Mouse (Mus musculus) kidney, adult 9 months (tissue): Measurements from ENCODE around the gene Hspbap1.

Experiments used
- DNase-seq: peaks from one replicate; pipeline ENCODE4 v3.0.0; 2022

Hspbap1 gene

DNA sequence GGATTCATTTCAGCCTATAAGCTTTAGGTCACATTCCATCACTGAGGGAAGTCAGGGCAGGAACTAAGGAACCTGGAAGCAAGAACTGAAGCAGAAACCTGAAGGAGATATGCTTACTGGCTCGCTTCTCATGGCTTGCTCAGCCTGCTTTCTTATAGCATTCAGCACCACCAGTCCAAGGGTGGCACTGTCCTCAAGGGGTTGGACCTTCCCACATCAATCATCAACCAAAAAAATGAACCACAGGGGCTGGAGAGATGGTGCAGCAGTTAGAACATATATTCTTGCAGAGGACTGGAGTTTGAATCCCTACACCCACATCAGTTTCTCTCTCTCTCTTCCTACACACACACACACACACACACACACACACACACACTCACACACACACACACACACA, 5.2 kb upstream of the Hspbap1 start:
- DNase-seq: peak; percentile 22

DNA sequence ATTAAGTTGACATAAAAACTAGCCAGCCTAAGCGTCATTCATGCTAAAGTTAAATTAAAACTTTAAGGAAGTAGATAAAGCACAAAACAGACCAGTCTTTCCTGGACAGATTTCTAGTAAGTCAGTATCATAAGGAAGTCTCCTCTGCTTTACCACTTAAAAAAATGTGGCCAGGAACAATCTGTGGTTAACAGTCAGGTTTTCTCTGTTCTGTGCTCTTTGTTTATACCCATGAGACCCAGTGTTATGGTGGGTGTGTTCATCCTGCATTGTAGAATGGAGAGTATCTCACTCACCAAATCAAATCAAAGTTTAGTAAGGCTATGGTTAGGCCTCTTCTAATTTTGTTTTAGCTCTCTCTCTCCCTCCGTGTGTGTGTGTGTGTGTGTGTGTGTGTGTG, 4.7 kb upstream of the Hspbap1 start:
- DNase-seq: no peak

DNA sequence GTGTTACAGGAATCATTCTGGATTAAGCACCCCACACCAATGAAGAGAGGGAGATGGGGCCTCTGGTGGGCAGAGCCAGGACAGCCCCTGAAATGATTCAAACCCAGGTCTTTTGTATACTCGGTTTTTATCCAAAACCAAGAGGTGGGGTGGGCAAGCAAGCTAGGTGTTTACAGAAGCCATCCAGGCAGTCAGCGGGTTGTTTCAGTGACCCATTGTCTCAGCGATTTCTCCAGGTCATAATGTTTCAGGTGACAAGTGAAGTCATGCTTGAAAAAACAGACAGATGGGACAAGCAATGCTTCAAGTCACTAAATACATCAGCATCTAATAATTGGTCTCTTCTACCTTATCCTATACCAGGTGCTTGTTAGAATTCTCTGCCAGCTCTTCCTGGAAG, 3.8 kb upstream of the Hspbap1 start:
- no peak for DNase-seq

DNA sequence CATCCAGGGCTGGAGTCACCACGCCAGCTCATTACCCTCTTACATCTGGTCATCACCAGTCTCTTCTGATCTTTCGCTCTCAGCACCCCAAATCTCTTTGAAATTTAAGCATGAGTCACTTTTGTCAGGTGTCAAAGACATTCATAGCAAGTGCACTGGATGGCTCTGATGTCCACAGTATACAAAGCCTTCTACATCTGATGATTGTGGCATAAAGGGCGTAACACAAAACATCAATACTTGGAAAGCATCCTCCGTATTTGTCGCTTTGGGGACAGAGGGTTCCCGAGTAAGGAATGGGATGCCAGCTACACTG, 1.7 kb upstream of the Hspbap1 start:
- peak; percentile 7 for DNase-seq

DNA sequence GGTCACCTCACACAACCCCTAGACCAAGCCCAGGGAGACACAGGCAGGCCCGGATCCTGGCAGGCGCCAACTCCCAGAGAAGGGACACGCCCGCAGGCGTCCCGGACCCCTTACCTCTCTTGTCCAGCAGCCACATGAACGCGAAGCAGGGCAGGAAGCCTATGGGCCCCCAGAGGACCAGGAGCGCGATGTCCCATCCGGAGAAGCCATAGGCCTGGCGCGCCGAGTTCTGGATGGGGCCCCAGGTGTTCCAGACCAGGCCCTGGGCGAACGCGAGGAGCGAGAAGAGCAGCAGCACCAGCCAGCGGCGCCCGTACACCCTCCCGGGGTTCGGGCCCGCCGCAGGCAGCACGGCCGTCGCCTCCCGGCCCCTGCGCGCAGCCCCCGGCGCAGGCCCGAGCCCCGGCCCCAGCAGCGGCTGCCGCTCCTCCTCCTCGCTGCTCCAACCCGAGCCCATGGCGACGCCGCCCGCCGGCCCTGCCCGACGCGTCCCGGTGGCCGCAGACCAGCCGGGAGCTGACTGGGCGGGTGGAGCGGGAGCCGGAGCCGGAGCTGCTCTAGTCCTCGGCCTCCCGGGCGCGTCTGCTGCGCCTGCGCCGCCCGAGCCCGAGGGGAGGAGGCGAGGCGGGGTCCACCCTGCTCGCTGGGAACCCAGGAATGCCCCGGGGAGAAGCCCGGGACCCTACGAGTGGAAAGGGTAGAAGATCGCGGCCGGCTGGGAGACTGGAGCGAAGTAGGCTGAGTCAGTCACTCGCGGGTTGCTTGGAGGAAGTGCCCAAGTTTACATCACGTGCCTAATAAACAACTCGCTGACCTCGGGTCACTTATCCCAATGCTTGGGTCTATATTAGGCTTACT, 1.2 kb upstream of the Hspbap1 start, which contains the start of gene Dirc2:
Gene Dirc2 (minus strand): TSS at position 572 of the 858 bp plus-strand sequence.
- peak; percentile 73 for DNase-seq

DNA sequence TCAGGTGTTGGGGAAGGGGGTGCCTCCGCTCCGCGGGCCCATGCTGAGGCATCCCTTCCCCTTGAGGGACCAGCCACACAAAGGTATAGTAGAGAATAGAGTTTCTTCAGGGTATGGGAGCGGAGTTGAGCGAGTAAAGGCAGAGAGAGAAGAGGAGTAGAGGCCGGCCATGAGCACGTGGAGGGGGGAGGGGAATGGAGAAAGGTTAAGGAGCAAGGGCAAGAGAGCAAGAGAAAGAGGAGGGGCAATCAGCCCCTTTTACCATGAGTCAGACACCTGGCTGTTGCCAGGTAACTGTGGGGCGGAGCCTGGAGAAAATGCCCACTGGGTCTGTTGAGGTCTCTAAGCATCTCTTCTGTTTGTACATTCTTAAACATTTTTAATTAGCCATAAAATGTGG, 966 bp downstream of the Hspbap1 start:
- DNase-seq: peak; percentile 14

DNA sequence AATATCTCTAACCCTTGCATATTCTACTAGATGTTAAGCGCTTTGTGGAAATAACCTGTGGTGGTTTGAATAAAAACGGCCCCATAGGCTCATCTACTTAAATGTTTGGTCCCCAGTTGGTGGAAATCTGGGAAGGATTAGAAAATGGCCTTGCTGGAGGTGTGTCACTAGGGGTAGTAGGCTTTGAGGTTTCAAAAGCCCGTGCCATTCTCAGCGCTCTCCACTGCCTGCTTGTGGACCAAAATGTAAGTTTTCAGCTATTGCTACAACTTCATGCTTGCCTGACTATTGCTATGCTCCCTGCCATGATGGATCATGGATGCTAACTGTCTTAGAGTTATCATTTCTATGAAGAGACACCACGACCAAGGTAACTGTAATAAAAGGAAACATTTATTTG, 1.4 kb downstream of the Hspbap1 start:
- no peak for DNase-seq

DNA sequence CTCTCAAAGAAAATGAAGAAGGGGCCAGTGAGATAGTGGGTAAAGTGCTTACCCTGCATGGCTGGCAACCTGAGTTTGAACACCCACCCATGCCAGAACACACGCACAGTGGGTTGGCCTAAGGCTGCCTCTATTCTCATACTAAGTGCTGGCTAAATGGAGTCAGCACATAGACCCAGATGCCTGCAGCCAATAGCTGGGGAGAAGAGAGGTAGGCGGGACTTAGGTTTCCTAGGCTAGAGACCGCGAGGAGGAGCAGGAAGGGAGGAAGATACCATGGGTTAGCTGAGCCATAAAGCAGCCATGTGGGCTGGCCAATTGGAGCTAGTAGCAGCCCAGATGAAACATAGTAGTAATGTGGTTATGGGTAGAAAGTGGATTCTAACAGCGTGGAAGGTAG, 2.4 kb downstream of the Hspbap1 start:
- DNase-seq: no peak

DNA sequence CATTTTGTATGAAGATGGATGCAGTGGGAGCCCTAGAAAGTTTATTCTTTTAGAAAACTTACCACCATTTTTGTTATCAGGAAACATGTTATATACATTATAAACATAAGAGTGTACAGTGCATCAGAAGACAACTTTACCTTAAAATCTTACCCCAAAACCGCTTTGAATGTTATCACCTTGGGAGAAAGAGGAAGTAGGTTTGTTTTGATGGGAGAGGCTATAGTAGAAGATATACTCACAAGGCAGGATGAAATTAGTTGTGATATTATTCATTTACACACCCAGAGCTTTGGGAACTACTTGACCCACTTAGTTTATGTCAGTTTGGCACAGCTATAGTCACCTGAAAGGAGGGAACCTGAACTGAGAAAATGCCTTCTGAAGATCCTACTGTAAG, 5.7 kb downstream of the Hspbap1 start:
- DNase-seq: no peak

DNA sequence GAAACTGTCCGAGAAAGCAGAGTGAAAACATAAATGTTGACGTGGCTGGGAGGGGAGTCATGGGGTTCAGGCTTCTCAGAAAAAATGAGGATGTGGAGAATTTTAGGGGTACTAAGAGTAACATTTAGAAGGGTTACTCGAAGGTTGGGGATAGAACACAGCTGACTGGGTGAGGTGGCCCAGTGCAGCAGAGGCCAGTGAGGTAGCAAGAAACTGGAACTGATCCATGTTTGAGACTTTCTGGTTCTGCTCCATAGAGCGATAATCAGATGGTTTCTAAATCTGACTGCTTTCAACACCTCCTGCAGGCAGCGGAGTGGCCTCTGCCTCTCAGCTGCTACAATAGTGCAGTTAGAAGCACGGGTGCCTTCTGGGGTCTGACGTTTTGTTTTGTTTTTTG, 6.6 kb downstream of the Hspbap1 start:
- DNase-seq: no peak

DNA sequence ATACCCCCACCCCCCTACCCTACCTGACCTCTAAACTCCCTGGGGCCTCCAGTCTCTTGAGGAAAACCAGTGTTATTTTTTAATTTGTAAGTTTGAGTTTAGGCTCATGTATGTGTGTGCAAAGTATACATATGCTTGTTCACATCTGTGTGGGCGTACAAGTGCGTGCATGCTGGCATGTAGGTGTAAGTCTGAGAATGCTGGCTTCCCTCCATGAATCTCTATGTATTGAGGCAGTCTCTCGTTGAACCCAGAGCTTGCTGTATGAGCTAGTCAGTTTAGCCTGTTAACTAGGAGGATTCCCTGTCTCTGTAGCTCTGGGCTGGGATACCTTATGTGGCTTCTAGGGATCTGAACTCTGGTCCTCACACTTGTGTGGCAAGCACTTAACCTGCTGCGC, 7.6 kb downstream of the Hspbap1 start:
- no peak for DNase-seq

DNA sequence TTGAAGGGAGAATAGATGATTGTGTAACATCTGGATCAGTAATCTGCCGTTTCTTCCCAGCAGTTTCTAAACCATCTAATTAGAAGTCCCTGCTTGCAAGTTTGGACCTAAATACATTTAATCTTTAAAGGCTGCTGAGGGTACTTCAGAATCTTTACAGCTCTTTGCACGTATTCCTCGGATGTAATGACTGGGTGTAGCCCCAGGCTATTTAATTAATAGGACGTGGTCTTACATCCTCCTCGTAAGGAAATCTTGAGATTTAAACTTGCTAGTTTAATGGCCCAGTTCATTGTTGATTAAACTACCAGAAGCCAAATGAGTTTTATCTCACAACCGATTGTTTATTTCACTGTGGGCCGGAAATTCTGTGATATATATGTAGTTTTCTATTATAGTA, 9.5 kb downstream of the Hspbap1 start:
- DNase-seq: no peak

DNA sequence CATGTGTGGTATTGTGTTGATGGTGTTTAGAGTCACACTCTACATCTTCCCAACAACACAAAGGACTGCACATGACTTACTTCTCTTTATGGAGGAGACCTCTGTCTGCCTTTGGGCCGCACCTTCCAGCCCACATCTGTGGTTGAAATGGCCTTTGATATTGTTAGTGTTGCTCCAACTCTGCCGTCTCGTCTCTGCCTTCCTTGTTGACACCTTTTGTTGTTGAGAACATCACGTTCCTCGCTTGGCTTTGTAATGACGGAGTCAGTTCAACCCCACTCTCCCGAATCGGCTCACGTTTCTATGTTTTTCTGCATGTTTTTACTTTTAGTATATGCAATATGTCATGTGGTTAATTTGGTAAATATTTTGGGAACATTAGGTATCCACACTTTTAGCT, 10.9 kb downstream of the Hspbap1 start:
- no peak for DNase-seq

DNA sequence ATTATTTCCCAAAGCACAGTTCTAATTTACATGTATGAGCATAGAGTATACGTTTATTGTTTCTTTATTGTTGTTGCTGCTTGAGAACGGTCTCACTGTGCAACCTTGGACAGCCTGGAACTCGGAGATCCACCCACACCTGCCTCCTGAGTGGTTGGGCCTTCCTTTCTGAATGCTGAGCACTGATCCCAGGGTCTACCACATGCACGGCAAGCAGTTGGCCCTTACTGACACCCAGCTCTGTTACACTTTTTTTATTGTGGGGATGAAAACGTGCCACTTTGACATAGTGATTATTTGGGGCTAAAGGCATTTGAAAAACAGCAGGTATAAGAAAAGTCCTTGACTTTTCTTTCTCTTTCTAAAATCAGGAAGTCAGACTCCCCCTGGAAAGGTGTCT, 11.5 kb downstream of the Hspbap1 start:
- no peak for DNase-seq

DNA sequence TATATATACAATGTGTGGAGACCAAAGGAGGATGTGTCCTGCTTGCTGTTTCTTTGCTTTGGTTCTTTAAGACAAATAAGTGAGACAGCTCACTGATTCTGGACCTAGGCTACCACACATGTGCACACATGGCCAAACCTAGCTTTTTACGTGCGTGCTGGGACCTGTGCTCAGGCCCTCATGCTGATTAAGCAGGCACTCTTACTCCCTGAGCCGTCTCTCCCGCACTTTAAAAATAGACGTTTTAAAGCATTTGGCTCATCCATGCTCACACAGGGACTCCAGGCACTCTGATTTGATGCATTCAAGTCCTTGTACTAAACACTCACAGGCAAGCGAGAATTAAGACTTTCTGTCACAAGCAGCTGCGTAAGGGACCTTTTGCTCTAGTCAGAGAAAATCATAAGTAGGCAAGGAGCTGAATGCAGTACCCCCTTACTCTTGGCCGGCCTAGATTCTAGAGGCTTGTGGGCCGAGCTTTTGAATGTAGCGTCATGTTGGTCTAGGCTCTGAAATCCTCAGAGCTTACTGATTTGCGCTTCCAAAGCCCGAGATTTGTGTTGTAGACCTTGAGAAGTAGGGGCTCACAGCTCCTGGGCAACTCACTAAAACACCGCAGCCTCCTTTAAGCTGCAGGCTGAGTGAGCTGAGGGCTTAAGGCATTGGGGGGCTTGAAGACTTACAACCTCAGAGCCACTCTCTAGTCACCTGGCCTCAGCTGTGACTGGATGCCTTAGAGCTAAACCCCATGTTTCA, 12.5 kb downstream of the Hspbap1 start:
- no peak for DNase-seq

DNA sequence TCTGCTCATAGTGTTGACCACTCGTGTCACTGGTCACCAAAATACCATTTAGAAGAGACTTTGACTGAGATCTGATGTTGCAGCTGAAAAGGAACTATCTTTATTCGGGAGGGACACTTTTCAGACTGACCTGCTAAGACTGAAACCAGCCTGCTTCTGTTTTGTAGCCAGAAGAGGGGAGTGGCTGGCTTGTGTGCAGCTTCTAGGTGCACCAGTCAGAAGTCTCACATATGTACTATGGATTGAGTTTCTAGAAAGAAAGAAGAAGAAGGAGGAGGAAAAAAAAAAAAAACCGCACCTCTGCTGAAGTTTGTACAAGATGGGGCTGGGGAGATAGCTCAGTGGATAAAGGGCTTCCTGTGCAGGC, 13.0 kb downstream of the Hspbap1 start:
- DNase-seq: no peak

DNA sequence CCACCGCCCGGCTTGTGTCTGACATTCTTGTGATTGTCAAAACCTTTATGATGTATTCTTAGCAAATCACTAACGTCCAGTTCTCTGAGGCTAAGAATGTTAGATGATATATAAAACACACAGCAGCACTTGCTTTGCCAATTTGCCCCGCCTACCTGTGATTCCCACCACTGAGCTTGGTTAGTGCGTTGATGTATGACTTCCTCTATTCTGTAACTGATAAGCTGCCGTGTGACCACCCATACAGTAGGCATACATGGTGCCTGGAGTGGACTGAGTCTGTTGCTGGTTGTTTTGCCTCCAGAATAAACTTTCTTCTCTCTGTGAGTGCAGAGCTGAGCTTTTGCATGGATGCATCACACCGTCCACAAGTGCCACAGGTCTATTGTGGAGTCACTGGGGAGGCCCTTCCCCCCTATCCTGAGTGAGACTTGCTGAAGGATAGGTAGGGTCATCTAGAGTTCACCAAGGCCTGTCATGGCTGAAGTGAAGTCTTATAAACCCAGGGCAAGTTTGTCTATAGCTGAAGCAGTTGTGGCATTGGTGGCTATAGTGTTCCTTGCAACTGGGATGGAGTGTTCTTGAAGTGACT, 14.1 kb downstream of the Hspbap1 start:
- DNase-seq: no peak

DNA sequence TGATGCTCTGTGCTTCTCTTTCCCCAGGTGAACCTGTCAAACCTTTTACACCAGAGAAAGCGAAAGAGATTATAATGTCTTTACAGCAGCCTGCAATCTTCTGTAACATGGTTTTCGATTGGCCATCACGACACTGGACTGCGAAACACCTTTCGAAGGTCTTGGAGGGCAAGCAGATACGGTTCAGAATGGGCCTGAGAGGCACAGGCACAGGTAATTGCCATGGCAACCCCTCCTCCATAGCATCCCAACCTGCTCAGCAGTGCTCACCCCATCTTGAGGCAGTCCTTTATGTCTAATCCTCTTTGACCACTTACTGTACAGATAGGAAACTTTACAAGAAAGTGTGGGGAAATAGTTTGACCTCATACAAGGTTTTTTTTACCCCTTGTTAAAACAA, 17.0 kb downstream of the Hspbap1 start:
- no peak for DNase-seq

DNA sequence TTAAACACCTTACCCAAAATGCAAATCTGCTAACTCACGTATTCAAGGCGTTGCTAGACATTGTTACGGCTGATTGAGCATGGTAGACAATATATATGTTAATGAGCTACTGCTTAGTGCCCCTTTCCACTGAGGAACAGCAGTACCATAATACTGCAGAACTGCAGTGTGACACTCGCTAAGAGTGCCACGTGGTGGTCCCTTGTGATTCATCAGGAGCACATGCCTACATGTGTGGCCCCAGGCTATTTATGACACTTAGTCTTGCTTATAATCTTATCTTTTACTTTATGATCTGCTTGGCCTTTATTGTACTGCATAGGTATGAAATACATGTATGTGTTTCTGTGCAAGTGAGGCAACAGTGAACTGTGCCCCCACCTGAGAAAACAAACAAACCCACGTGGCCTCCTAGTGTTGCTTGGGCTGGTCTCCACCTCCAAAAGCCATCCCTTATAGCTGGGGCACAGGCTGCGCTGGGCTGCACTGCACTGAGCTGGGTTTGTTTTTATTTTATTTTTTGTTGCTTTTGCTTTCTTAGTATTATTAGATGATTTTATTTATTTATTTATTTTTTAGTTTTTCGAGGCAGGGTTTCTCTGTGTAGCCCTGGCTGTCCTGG, 17.5 kb downstream of the Hspbap1 start:
- DNase-seq: no peak

DNA sequence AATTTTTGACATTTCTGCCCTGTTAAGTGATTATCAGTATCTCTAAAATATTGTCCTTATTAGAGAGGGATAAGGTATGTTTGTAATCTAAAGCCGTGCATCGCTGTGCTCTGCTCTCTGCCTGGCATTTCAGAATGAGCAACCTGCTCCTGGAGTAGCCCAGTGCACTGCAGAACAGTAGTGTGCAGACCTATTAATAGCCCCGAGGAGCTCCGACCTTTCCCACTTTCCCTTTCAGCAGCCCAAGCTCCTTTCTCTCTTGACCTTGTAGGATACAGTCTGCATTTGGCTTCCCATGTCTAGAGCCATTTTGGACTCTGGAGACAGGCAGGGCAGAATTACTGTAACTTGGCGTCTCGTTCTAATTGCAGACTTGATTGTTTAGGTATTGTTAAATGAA, 18.2 kb downstream of the Hspbap1 start:
- no peak for DNase-seq

DNA sequence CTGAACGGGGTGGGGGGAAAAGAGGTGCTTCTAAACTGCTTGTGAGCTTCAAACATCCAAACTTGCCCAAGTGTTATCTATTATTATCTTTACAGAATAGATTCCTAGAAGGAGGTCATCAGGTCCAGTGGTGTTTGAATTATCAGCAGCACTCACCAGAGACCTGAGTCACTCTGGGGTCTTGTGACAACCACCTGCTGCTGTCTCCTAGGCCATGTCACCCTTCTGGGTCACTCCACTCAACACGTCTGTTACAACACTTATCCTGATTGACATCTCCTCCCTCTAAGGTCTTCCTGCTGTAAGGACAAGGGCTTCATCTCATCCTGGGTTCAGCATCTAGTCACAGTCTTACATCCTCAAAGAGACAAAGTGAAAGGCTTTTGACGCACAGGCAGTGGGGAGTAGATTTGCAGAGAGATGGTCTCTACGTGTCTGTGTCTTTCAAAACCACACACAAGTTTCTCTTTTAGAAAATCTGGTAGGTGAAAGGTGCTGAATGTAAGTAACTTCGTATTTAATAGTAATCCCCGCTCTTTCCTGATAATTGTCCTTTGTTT, 21.9 kb downstream of the Hspbap1 start:
- no peak for DNase-seq

DNA sequence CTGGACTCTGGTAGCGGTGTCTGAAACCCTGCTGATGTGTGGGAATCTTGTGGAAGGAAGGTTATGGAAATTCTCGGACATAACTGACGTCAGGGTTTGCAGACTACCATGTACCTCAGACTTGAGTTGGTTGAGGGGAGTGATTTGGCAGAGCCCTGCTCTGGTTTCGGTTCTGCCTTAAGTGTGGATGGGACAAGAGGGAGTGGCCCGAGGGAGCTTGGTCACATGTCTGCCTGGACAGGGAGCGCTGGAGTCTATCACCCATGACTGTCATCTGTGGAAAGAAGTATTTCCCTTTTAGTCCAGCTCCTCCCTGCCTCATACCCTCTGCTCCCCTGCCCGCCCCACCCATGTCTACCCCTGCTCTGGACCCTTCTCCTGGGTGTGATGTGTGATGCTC, 32.0 kb downstream of the Hspbap1 start:
- DNase-seq: no peak

DNA sequence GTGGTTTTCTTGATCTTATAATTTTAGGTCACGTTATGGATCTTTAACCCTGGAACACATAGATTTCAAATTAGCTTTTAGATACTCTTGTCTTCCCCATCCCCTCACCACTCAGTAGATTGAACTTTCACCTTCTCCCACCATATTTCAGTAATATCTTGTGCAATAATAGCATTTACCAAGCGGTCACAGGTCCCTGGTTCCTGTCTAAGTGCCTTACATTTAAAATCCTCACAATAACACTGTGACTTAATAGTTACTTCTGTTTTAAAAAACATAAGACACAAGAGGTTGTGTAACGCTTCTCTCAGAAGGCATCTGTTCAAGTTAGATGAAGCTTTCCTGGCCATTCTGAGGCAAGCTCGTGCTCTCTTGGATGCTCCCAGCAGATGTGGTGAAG, 33.5 kb downstream of the Hspbap1 start:
- DNase-seq: no peak
